Mouse (Mus musculus) ES-E14 (cell line): ENCODE measurements at regions not wholly inside any gene's neighbourhood (a gene's known extent, or its start where the extent isn't known, plus 50 kb on each side); places are given as distances from the start of the nearest gene placed in this dataset.

Source experiments
- DNase-seq: peaks from one replicate; pipeline ENCODE4 v3.0.0-alpha.2; 2013; ENCODE audit warnings: low read depth, low spot score
- H3K27ac ChIP-seq: 2 replicates; pipeline ENCODE4 v1.5.1; 2012; ENCODE audit warnings: low read depth, mild to moderate bottlenecking, low read length, moderate library complexity, mixed read lengths; ENCODE audit not compliant: poor library complexity, insufficient read depth, severe bottlenecking
- H3K36me3 ChIP-seq: 2 replicates; pipeline ENCODE4 v1.6.1; 2012; ENCODE audit warnings: mild to moderate bottlenecking, low read length, moderate library complexity, mixed read lengths; ENCODE audit not compliant: control insufficient read depth, poor library complexity, insufficient read depth, severe bottlenecking
- H3K4me1 ChIP-seq, 2 experiments: fragments of 150-350 bp in 1 of 2; sonication (generic) in 1 of 2; 2 replicates each; pipeline ENCODE4 v1.6.1; 2012; ENCODE audit warnings: low read length in 2 of 2, mild to moderate bottlenecking in 1 of 2, mixed read lengths in 1 of 2; ENCODE audit not compliant: control insufficient read depth in 2 of 2, insufficient read depth in 2 of 2, poor library complexity in 1 of 2
- H3K4me3 ChIP-seq, 2 experiments: fragments of 150-350 bp in 1 of 2; sonication (generic) in 1 of 2; 2 replicates each; pipeline ENCODE4 v1.5.1; 2012; ENCODE audit warnings: low read length in 2 of 2, low read depth in 1 of 2, mild to moderate bottlenecking in 1 of 2, mixed read lengths in 1 of 2; ENCODE audit not compliant: insufficient read depth in 1 of 2, poor library complexity in 1 of 2, severe bottlenecking in 1 of 2
- H3K9ac ChIP-seq: 2 replicates; pipeline ENCODE4 v1.6.1; 2012; ENCODE audit warnings: low read depth, mild to moderate bottlenecking, low read length, mixed read lengths; ENCODE audit not compliant: poor library complexity, insufficient read depth, severe bottlenecking
- H3K9me3 ChIP-seq: fragments of 150-350 bp; sonication (generic); 2 replicates; pipeline ENCODE4 v1.6.1; 2012; ENCODE audit warnings: low read depth, mild to moderate bottlenecking, low read length; ENCODE audit not compliant: control insufficient read depth, insufficient read depth
- CHD2 ChIP-seq: IDR thresholded peaks from 2 replicates; pipeline ENCODE4 v1.6.1; 2014; ENCODE audit warnings: mild to moderate bottlenecking, low read depth, low read length, inconsistent platforms
- HCFC1 ChIP-seq: IDR thresholded peaks from 2 replicates; pipeline ENCODE4 v1.6.1; 2012; ENCODE audit warnings: low read length, inconsistent platforms, borderline replicate concordance; ENCODE audit not compliant: insufficient read depth
- MAFK ChIP-seq: IDR thresholded peaks from 2 replicates; pipeline ENCODE4 v1.6.1; 2014; ENCODE audit warnings: mild to moderate bottlenecking, low read depth, low read length, inconsistent platforms; ENCODE audit not compliant: insufficient read depth
- ZC3H11A ChIP-seq: IDR thresholded peaks from 2 replicates; pipeline ENCODE4 v1.6.1; 2012; ENCODE audit warnings: low read depth, mild to moderate bottlenecking, inconsistent platforms, low read length, borderline replicate concordance
- ZNF384 ChIP-seq: IDR thresholded peaks from 2 replicates; pipeline ENCODE4 v1.6.1; 2012; ENCODE audit warnings: low read depth, low read length, inconsistent platforms
- in situ Hi-C, 2 experiments: fragments of 600-800 bp; cut with MboI; formaldehyde crosslinking; loops; one replicate each; pipeline ENCODE4 v1.15.1; 2025; ENCODE audit warnings: low sequenced_read_pairs in 2 of 2, inconsistent platforms in 1 of 2; ENCODE audit not compliant: unreplicated experiment in 2 of 2

DNA sequence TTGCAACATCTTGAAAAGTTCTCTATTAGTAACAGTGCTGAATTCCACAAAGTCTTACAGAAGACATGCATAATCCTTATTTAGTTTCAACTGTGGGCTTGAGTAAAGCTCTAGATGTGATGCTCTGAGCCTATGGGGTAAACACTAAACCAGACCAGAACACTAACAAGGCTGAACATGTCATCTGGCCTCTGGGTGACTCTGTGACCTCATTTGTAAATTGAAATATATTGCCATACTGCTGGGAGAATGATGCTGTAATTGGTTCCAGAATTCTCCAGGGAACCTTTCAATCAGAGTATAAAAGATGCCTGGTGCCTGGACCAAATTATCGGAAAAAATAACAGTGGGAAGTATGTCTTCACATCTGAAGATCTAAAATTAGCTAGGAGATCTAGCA, 309.9 kb upstream of the Megf9 start:
- in situ Hi-C loops: no loop called here
- no peak for DNase-seq
- H3K4me3 ChIP-seq: no peak overlapping the region
- no peaks in the 10 kb centered on the region for H3K4me1 ChIP-seq
- no peak overlapping the region for H3K27ac ChIP-seq
- no peaks in the 10 kb centered on the region for H3K36me3 ChIP-seq
- no peaks in the 10 kb centered on the region for H3K9me3 ChIP-seq
- H3K9ac ChIP-seq: no peak overlapping the region
- no peak for TF ChIP-seq ZC3H11A
- TF ChIP-seq ZNF384: no peak
- TF ChIP-seq HCFC1: no peak
- TF ChIP-seq MAFK: no peak
- TF ChIP-seq CHD2: no peak

- Histone ChIP-seq H3K36me3 (no peaks in the 10 kb centered on the region), H3K4me3 (no peak overlapping the region), H3K27ac (no peak overlapping the region), H3K4me1 (no peaks in the 10 kb centered on the region), H3K9ac (no peak overlapping the region), H3K9me3 (no peaks in the 10 kb centered on the region; the same call in 1 of the 2 replicates)
- no peak for TF ChIP-seq ZNF384
- TF ChIP-seq CHD2: no peak
- TF ChIP-seq MAFK: no peak
- TF ChIP-seq HCFC1: no peak
- no peak for TF ChIP-seq ZC3H11A
- no peak for DNase-seq
- in situ Hi-C loops: no loop called here
Observed at GRCm38 (mm10) chr4:70810956-70811316, 276.1 kb upstream of the Megf9 start.

- no peak for DNase-seq
- TF ChIP-seq ZNF384: no peak
- no peak for TF ChIP-seq ZC3H11A
- no peak for TF ChIP-seq HCFC1
- no peak for TF ChIP-seq MAFK
- TF ChIP-seq CHD2: no peak
- H3K27ac ChIP-seq: no peak overlapping the region
- in situ Hi-C loops: no loop called here
- no peak overlapping the region for H3K9ac ChIP-seq
- no peaks in the 10 kb centered on the region for H3K4me1 ChIP-seq
- no peak overlapping the region for H3K4me3 ChIP-seq
- no peaks in the 10 kb centered on the region; the same call in 1 of the 2 replicates for H3K9me3 ChIP-seq
- no peaks in the 10 kb centered on the region for H3K36me3 ChIP-seq
Observed at GRCm38 (mm10) chr4:70810311-70810955, 275.6 kb upstream of the Megf9 start.

GRCm38 (mm10) chr4:70804925-70805342, 270.1 kb upstream of the Megf9 start:
- in situ Hi-C loops: no loop called here
- H3K4me1 ChIP-seq: no peaks in the 10 kb centered on the region
- TF ChIP-seq ZC3H11A (no peak), HCFC1 (no peak)
- H3K4me3 ChIP-seq: no peak overlapping the region
- no peaks in the 10 kb centered on the region for H3K9me3 ChIP-seq
- DNase-seq: no peak
- H3K9ac ChIP-seq: no peak overlapping the region
- H3K27ac ChIP-seq: no peak overlapping the region
- H3K36me3 ChIP-seq: no peaks in the 10 kb centered on the region

GRCm38 (mm10) chr4:70798483-70798882, 263.7 kb upstream of the Megf9 start:
- H3K4me1 ChIP-seq: no peaks in the 10 kb centered on the region
- no peak overlapping the region for H3K4me3 ChIP-seq
- no peaks in the 10 kb centered on the region for H3K9me3 ChIP-seq
- TF ChIP-seq MAFK: no peak
- TF ChIP-seq ZC3H11A: no peak
- H3K36me3 ChIP-seq: no peaks in the 10 kb centered on the region
- H3K9ac ChIP-seq: no peak overlapping the region
- H3K27ac ChIP-seq: no peak overlapping the region
- in situ Hi-C loops: no loop called here
- no peak for DNase-seq
